Mouse (Mus musculus): ENCODE data around the gene Sost. TPM values are rescaled to one million over a fixed set of nuclear protein-coding genes. Genes with fewer than 3 reads are reported as not detected.

The Sost gene
- polyA plus RNA-seq, 1 experiment from 2014 or later, result 0.23 TPM

GRCm38 (mm10) chr11:101918609-101919008 is 48.2 kb downstream of the Sost start:
- 75% methylated on average over 3 of the region's 3 CpGs for WGBS
- Histone ChIP-seq H3K27ac (replicated peaks) (no peak overlapping the region), H3K27me3 (replicated peaks) (peaks cover 16% of the 10 kb centered on the region), H3K9ac (replicated peaks) (no peak overlapping the region), H3K9me3 (replicated peaks) (no peaks in the 10 kb centered on the region), H3K36me3 (no peaks in the 10 kb centered on the region), H3K4me2 (no peak overlapping the region), H3K4me1 (no peaks in the 10 kb centered on the region), H3K4me3 (replicated peaks) (no peak overlapping the region)
- ATAC-seq (ENCODE audit: low FRiP score), result no peak

GRCm38 (mm10) chr11:101916772-101917171 is 50.0 kb downstream of the Sost start:
- no peak overlapping the region for H3K4me2 ChIP-seq
- H3K4me3 ChIP-seq (replicated peaks), result no peak overlapping the region
- H3K27ac ChIP-seq (replicated peaks), result no peak overlapping the region
- peaks cover 16% of the 10 kb centered on the region for H3K27me3 ChIP-seq (replicated peaks)
- no peaks in the 10 kb centered on the region for H3K9me3 ChIP-seq (replicated peaks)
- no peaks in the 10 kb centered on the region for H3K4me1 ChIP-seq
- H3K9ac ChIP-seq (replicated peaks), result no peak overlapping the region
- no peaks in the 10 kb centered on the region for H3K36me3 ChIP-seq
- ATAC-seq (ENCODE audit: low FRiP score), result no peak
- WGBS, result 72% methylated on average over 3 of the region's 3 CpGs

GRCm38 (mm10) chr11:101913591-101913990 is 53.2 kb downstream of the Sost start:
- Histone ChIP-seq H3K27me3 (replicated peaks) (peaks cover 16% of the 10 kb centered on the region), H3K9ac (replicated peaks) (no peak overlapping the region), H3K4me1 (0 out of 2 replicates have a peak, but pooled peaks cover 2% of the 10 kb centered on the region), H3K4me3 (replicated peaks) (no peak overlapping the region), H3K36me3 (no peaks in the 10 kb centered on the region), H3K27ac (replicated peaks) (no peak overlapping the region), H3K4me2 (no peak overlapping the region), H3K9me3 (replicated peaks) (no peaks in the 10 kb centered on the region)
- WGBS, result 72% methylated on average over 8 of the region's 8 CpGs
- no peak for ATAC-seq (ENCODE audit: low FRiP score)

Other genes with a start within 250 kb of the Sost start
- gene Dhx8, start 234.1 kb downstream of the Sost start, polyA plus RNA-seq (2015; fragmentation: Nextera tagmentation; extraction: Ambion mirVana), result 28.7 and 29.9 TPM in 2 replicates
- 25.9 and 29.5 TPM in 2 replicates for gene Etv4, start 181.6 kb downstream of the Sost start, polyA plus RNA-seq (2015; fragmentation: Nextera tagmentation; extraction: Ambion mirVana)
- gene Meox1, start 72.6 kb downstream of the Sost start, polyA plus RNA-seq (2015; fragmentation: Nextera tagmentation; extraction: Ambion mirVana), result 1.3 and 2.0 TPM in 2 replicates
- gene Cfap97d1, start 17.3 kb upstream of the Sost start, polyA plus RNA-seq (2015; fragmentation: Nextera tagmentation; extraction: Ambion mirVana), result not detected in 2 replicates
- gene Dusp3, start 20.0 kb upstream of the Sost start, polyA plus RNA-seq (2015; fragmentation: Nextera tagmentation; extraction: Ambion mirVana), result 26.4 and 28.9 TPM in 2 replicates
- gene Mpp3, start 61.4 kb upstream of the Sost start, polyA plus RNA-seq (2015; fragmentation: Nextera tagmentation; extraction: Ambion mirVana), result 49.6 and 56.6 TPM in 2 replicates
- 0.64 and 0.88 TPM in 2 replicates for gene Cd300lg, start 74.5 kb upstream of the Sost start, polyA plus RNA-seq (2015; fragmentation: Nextera tagmentation; extraction: Ambion mirVana)
- gene Mpp2, start 121.5 kb upstream of the Sost start, polyA plus RNA-seq (2015; fragmentation: Nextera tagmentation; extraction: Ambion mirVana), result 30.4 and 31.8 TPM in 2 replicates
- 0.36 TPM in 1 of 2 replicates, not detected in the other for gene Ppy, start 134.3 kb upstream of the Sost start, polyA plus RNA-seq (2015; fragmentation: Nextera tagmentation; extraction: Ambion mirVana)
- 1.0 and 7.8 TPM in 2 replicates for gene Pyy, start 140.8 kb upstream of the Sost start, polyA plus RNA-seq (2015; fragmentation: Nextera tagmentation; extraction: Ambion mirVana)
- 0.10 TPM in 1 of 2 replicates, not detected in the other for gene Nags, start 178.5 kb upstream of the Sost start, polyA plus RNA-seq (2015; fragmentation: Nextera tagmentation; extraction: Ambion mirVana)
- 41.2 and 41.5 TPM in 2 replicates for gene Tmem101, start 189.4 kb upstream of the Sost start, polyA plus RNA-seq (2015; fragmentation: Nextera tagmentation; extraction: Ambion mirVana)
- 111 and 121 TPM in 2 replicates for gene Lsm12, start 218.3 kb upstream of the Sost start, polyA plus RNA-seq (2015; fragmentation: Nextera tagmentation; extraction: Ambion mirVana)
- 40.4 and 42.0 TPM in 2 replicates for gene G6pc3, start 222.6 kb upstream of the Sost start, polyA plus RNA-seq (2015; fragmentation: Nextera tagmentation; extraction: Ambion mirVana)

All from neural tube, embryonic 15.5 days (tissue).